Mouse (Mus musculus) hindbrain, embryonic 14.5 days (tissue): Measurements from ENCODE around the gene Cd6. TPM values are rescaled to one million over a fixed set of nuclear protein-coding genes. Genes with fewer than 3 reads are reported as not detected.
A peak's percentile ranks its signal among the peaks of the same experiment; 100 is the strongest.

Experiments
- ATAC-seq: fragments of 200-750 bp; cut with Nextera tagmentation; 2 replicates; pipeline ENCODE4 v1.8.0; 2017; ENCODE audit warnings: moderate number of reproducible peaks, mild to moderate bottlenecking, moderate TSS enrichment, moderate library complexity; ENCODE audit not compliant: low FRiP score
- DNase-seq: peaks from one replicate; pipeline ENCODE4 v3.0.0-alpha.2; 2015; ENCODE audit warnings: low spot score
- H3K27ac ChIP-seq: fragments of 300-500 bp; sonication (generic); 2 replicates; pipeline ENCODE4 v1.5.1; 2014; ENCODE audit warnings: mild to moderate bottlenecking, moderate library complexity
- H3K27me3 ChIP-seq: fragments of 300-500 bp; sonication (generic); 2 replicates; pipeline ENCODE4 v1.6.1; 2014; ENCODE audit warnings: mild to moderate bottlenecking, low read length, mixed read lengths; ENCODE audit not compliant: control insufficient read depth, insufficient read depth
- H3K36me3 ChIP-seq: fragments of 300-500 bp; sonication (generic); replicated peaks from 2 replicates; pipeline ENCODE4 v1.6.1; 2014; ENCODE audit not compliant: control insufficient read depth, insufficient read depth
- H3K4me1 ChIP-seq: fragments of 300-500 bp; sonication (generic); replicated peaks from 2 replicates; pipeline ENCODE4 v1.6.1; 2014; ENCODE audit warnings: antibody characterized with exemption, low read length, mixed read lengths; ENCODE audit not compliant: control insufficient read depth, insufficient read depth
- H3K4me2 ChIP-seq: fragments of 300-500 bp; sonication (generic); replicated peaks from 2 replicates; pipeline ENCODE4 v1.6.1; 2014; ENCODE audit warnings: mild to moderate bottlenecking, moderate library complexity
- H3K4me3 ChIP-seq: fragments of 300-500 bp; sonication (generic); replicated peaks from 2 replicates; pipeline ENCODE4 v1.5.1; 2014; ENCODE audit warnings: mild to moderate bottlenecking, low read length
- H3K9ac ChIP-seq: fragments of 300-500 bp; sonication (generic); 2 replicates; pipeline ENCODE4 v1.6.1; 2014
- H3K9me3 ChIP-seq: fragments of 300-500 bp; sonication (generic); 2 replicates; pipeline ENCODE4 v1.6.1; 2016; ENCODE audit warnings: low read length; ENCODE audit not compliant: control insufficient read depth
- WGBS: fragments of 180-500 bp; shearing (Covaris S2); extraction: QIAGEN DNeasy Blood & Tissue Kit; methylation state at CpG from one replicate; pipeline ENCODE4 v1.1.7; 2014; 5-methylcytosine and 5-hydroxymethylcytosine counted together
- polyA plus RNA-seq: library from polyadenylated mRNA; unstranded; fragments of >200 nt; fragmentation: Nextera tagmentation; extraction: Ambion mirVana; gene quantifications from 2 replicates; pipeline ENCODE4 v1.2.1, GENCODE M21; 2014

Gene Cd6
- polyA plus RNA-seq, 1 experiment from 2014 or later: not detected

DNA sequence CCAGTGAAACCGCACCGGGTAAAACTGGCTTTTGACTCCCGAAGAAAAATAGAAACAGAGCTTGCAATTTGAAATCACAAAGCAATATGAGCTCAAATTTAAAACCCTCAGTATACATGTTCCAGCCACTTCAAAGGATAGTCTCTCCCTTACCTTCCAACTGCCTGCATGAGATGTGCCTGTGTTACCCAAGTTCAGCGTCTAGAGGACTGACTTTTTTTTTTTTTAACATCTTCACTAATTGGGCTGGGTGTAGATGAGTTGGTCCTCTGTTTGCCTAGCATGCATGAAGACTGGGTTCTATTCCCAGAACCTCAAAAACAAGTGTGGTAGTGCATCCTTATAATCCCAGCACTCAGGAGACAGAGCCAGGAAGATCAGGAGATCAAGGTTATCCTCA, 53.0 kb downstream of the Cd6 start:
- no peak overlapping the region for H3K9ac ChIP-seq
- H3K36me3 ChIP-seq: no peaks in the 10 kb centered on the region
- no peak overlapping the region for H3K27ac ChIP-seq
- no peaks in the 10 kb centered on the region for H3K9me3 ChIP-seq
- no peaks in the 10 kb centered on the region for H3K4me1 ChIP-seq
- 93% methylated on average over 4 of the region's 4 CpGs for WGBS
- DNase-seq (no peak), ATAC-seq (no peak)
- no peak overlapping the region for H3K4me2 ChIP-seq
- no peaks in the 10 kb centered on the region for H3K27me3 ChIP-seq
- no peak overlapping the region for H3K4me3 ChIP-seq

- H3K27ac ChIP-seq: no peak overlapping the region
- H3K4me1 ChIP-seq: peaks cover 7% of the 10 kb centered on the region
- no peaks in the 10 kb centered on the region for H3K27me3 ChIP-seq
- no peaks in the 10 kb centered on the region for H3K9me3 ChIP-seq
- WGBS: 94% methylated on average over 6 of the region's 6 CpGs
- no peaks in the 10 kb centered on the region for H3K36me3 ChIP-seq
- no peak overlapping the region for H3K4me3 ChIP-seq
- DNase-seq (no peak), ATAC-seq (no peak)
- no peak overlapping the region for H3K4me2 ChIP-seq
- no peak overlapping the region for H3K9ac ChIP-seq
Measured at GRCm38 (mm10) chr19:10774141-10774540, 55.7 kb downstream of the Cd6 start.

GRCm38 (mm10) chr19:10773384-10773783, 56.5 kb downstream of the Cd6 start:
- Histone ChIP-seq H3K36me3 (no peaks in the 10 kb centered on the region), H3K9me3 (no peaks in the 10 kb centered on the region), H3K4me1 (peaks cover 15% of the 10 kb centered on the region), H3K27ac (no peak overlapping the region), H3K27me3 (no peaks in the 10 kb centered on the region), H3K9ac (no peak overlapping the region), H3K4me3 (no peak overlapping the region), H3K4me2 (no peak overlapping the region)
- ATAC-seq: no peak
- no peak for DNase-seq
- 81% methylated on average over 7 of the region's 7 CpGs for WGBS

- no peaks in the 10 kb centered on the region for H3K27me3 ChIP-seq
- DNase-seq (no peak), ATAC-seq (no peak)
- no peak overlapping the region for H3K27ac ChIP-seq
- H3K36me3 ChIP-seq: no peaks in the 10 kb centered on the region
- H3K4me1 ChIP-seq: peaks cover 15% of the 10 kb centered on the region
- H3K4me3 ChIP-seq: no peak overlapping the region
- no peaks in the 10 kb centered on the region for H3K9me3 ChIP-seq
- H3K4me2 ChIP-seq: no peak overlapping the region
- H3K9ac ChIP-seq: no peak overlapping the region
- 93% methylated on average over 10 of the region's 10 CpGs for WGBS
Measured at GRCm38 (mm10) chr19:10772866-10773265, 57.0 kb downstream of the Cd6 start.

DNA sequence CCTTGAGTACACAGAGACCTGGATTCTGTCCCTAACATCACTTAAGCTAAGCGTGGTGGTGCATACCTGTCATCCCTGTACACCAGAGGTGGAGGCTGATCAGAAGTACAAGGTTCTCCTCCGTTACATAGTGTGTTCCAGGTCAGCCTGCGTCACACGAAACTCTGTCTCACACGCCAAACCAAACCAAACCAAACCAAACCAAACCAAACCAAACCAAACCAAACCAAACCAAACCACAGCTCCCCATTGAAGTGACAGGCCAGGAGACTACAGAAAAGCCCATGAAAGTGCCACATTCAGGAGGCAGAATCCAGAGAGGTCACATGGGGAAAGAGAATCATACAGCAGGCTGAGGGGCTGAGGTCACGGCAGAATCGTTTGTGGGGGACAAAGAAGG, 57.9 kb downstream of the Cd6 start:
- H3K9ac ChIP-seq: no peak overlapping the region
- ATAC-seq: no peak
- 78% methylated on average over 7 of the region's 7 CpGs for WGBS

GRCm38 (mm10) chr19:10769429-10770195, 60.2 kb downstream of the Cd6 start:
- Histone ChIP-seq H3K36me3 (no peaks in the 10 kb centered on the region), H3K4me3 (no peak overlapping the region), H3K4me1 (peaks cover 15% of the 10 kb centered on the region), H3K27me3 (no peaks in the 10 kb centered on the region), H3K9ac (no peak overlapping the region), H3K27ac (peak overlapping the region; percentile 60), H3K9me3 (no peaks in the 10 kb centered on the region), H3K4me2 (no peak overlapping the region)
- 52% methylated on average over 12 of the region's 12 CpGs for WGBS
- ATAC-seq (no peak; the same call in 1 of the 2 replicates), DNase-seq (no peak)

More for the DNA sequence above, 57.9 kb downstream of the Cd6 start:
- H3K4me2 ChIP-seq: no peak overlapping the region
- no peak for DNase-seq
- no peaks in the 10 kb centered on the region for H3K27me3 ChIP-seq
- peaks cover 15% of the 10 kb centered on the region for H3K4me1 ChIP-seq
- no peaks in the 10 kb centered on the region for H3K9me3 ChIP-seq
- H3K36me3 ChIP-seq: no peaks in the 10 kb centered on the region
- no peak overlapping the region for H3K4me3 ChIP-seq
- no peak overlapping the region for H3K27ac ChIP-seq

GRCm38 (mm10) chr19:10768694-10769428, 61.0 kb downstream of the Cd6 start:
- H3K4me3 ChIP-seq: no peak overlapping the region
- no peaks in the 10 kb centered on the region for H3K36me3 ChIP-seq
- H3K27me3 ChIP-seq: no peaks in the 10 kb centered on the region
- no peak overlapping the region for H3K9ac ChIP-seq
- DNase-seq: peak; percentile 50
- H3K9me3 ChIP-seq: no peaks in the 10 kb centered on the region
- WGBS: 60% methylated on average over 6 of the region's 6 CpGs
- H3K4me2 ChIP-seq: no peak overlapping the region
- ATAC-seq: peak; percentile 49; the same call in 1 of the 2 replicates
- peaks cover 15% of the 10 kb centered on the region for H3K4me1 ChIP-seq
- H3K27ac ChIP-seq: peak overlapping the region; percentile 60

DNA sequence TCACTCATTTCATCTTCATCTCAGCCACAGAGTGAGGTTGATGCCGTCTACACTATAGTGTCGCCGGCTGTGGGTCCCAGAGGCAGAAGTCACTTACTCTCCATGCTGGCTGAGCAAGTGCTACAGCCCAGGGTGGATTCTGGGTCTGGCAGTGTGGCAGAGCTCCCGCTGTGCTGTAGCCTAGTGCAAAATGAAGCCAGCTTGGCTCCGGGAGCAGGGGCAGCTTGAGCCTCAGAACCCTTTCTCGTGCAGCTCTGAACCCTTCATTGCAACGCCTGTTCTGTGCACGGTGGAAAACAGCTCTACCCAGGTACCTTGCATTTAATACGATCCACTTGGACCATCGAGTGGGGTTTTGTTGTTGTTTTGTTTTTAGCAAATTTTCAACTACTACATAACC, 62.2 kb downstream of the Cd6 start:
- no peaks in the 10 kb centered on the region for H3K36me3 ChIP-seq
- no peak for DNase-seq
- 75% methylated on average over 10 of the region's 10 CpGs for WGBS
- no peak overlapping the region for H3K9ac ChIP-seq
- H3K9me3 ChIP-seq: no peaks in the 10 kb centered on the region
- ATAC-seq: no peak
- H3K27me3 ChIP-seq: no peaks in the 10 kb centered on the region
- H3K4me3 ChIP-seq: no peak overlapping the region
- no peak overlapping the region for H3K4me2 ChIP-seq
- peaks cover 15% of the 10 kb centered on the region for H3K4me1 ChIP-seq
- no peak overlapping the region for H3K27ac ChIP-seq

GRCm38 (mm10) chr19:10763381-10764031, 66.4 kb downstream of the Cd6 start:
- 87% methylated on average over 21 of the region's 21 CpGs for WGBS
- no peak overlapping the region for H3K27ac ChIP-seq
- DNase-seq (no peak), ATAC-seq (no peak)
- H3K4me3 ChIP-seq: no peak overlapping the region
- H3K4me1 ChIP-seq: peaks cover 6% of the 10 kb centered on the region; the same call in 1 of the 2 replicates
- H3K9ac ChIP-seq: no peak overlapping the region
- H3K36me3 ChIP-seq: no peaks in the 10 kb centered on the region
- H3K27me3 ChIP-seq: no peaks in the 10 kb centered on the region
- H3K9me3 ChIP-seq: no peaks in the 10 kb centered on the region
- no peak overlapping the region for H3K4me2 ChIP-seq
